28 mouse cellular contexts compared by ENCODE assay signal in the genomic region with DNA sequence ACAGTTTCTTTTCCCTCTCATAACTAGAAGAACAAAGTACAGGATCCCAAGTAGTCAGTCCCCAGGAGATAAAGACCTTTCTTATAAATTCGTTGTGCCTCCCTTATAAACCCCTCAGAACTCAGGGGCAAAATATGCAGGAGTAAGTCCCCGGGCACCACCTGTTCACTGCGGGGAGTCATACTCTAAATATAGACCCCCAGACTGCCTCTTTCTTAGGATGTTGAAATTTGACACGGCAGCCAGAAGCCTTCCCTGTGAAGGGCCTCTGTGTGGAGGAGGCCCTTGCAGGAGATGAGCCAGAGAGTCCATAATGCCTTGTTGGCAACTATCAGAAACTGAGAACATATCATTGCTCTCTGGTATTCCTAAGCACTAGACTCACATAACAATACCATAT. TPM values are rescaled to one million over a fixed set of nuclear protein-coding genes. Genes with fewer than 3 reads are reported as not detected.
DNase-seq lines count a peak whose midpoint lies in the region; ATAC-seq and TF ChIP-seq lines count a peak whose summit lies in the region.
"Had no signal": no experiment of that assay in that cellular context is flagged by ENCODE, and none has a peak within 500 bp of the region (broad histone marks: within the 10 kb centered on the region; RNA-seq: fewer than 3 reads in every experiment).

No protein-coding gene starts in this region.

- no peaks in the 10 kb centered on the region for H3K9me3 ChIP-seq in embryonic facial prominence, embryonic 11.5 days (replicated peaks; ENCODE audit: control insufficient read depth, low read length)
- H3K9me3 ChIP-seq in embryonic facial prominence, embryonic 10.5 days = no peaks in the 10 kb centered on the region
- H3K9me3 ChIP-seq in heart, embryonic 12.5 days (replicated peaks) = no peaks in the 10 kb centered on the region
- H3K9me3 ChIP-seq in limb, embryonic 14.5 days (ENCODE audit: control insufficient read depth, low read length) = no peaks in the 10 kb centered on the region
- H3K9me3 ChIP-seq in limb, embryonic 10.5 days (replicated peaks) = no peaks in the 10 kb centered on the region
- H3K9me3 ChIP-seq: forebrain, embryonic 10.5 days; G1E; hindbrain, embryonic 12.5 days; kidney, embryonic 15.5 days; limb, embryonic 12.5 days; liver, embryonic 13.5 days; megakaryocyte, embryonic 14.5 days; neural tube, embryonic 12.5 days had no signal

- no peak for TF ChIP-seq POLR2A in limb, embryonic 14.5 days (IDR thresholded peaks at IDR 0.05; ENCODE audit: borderline replicate concordance, extremely low read depth, insufficient read depth, insufficient read length)

- no peaks in the 10 kb centered on the region for H3K36me3 ChIP-seq in embryonic facial prominence, embryonic 11.5 days (replicated peaks; ENCODE audit: control insufficient read depth, insufficient read depth, low read depth, low read length)
- no peaks in the 10 kb centered on the region for H3K36me3 ChIP-seq in embryonic facial prominence, embryonic 10.5 days (replicated peaks)
- H3K36me3 ChIP-seq in heart, embryonic 12.5 days = no peaks in the 10 kb centered on the region
- no peaks in the 10 kb centered on the region for H3K36me3 ChIP-seq in limb, embryonic 14.5 days (ENCODE audit: control insufficient read depth, insufficient read depth, low read length)
- no peaks in the 10 kb centered on the region for H3K36me3 ChIP-seq in limb, embryonic 10.5 days
- H3K36me3 ChIP-seq: forebrain, embryonic 10.5 days; G1E; hindbrain, embryonic 12.5 days; kidney, embryonic 15.5 days; limb, embryonic 12.5 days; liver, embryonic 13.5 days; neural tube, embryonic 12.5 days had no signal

- no peak overlapping the region for H3K4me3 ChIP-seq in embryonic facial prominence, embryonic 11.5 days (ENCODE audit: low read depth, low read length)
- no peak overlapping the region for H3K4me3 ChIP-seq in embryonic facial prominence, embryonic 10.5 days
- H3K4me3 ChIP-seq in heart, embryonic 12.5 days = no peak overlapping the region
- H3K4me3 ChIP-seq in limb, embryonic 14.5 days (replicated peaks; ENCODE audit: low read length) = no peak overlapping the region
- H3K4me3 ChIP-seq in limb, embryonic 10.5 days = no peak overlapping the region
- H3K4me3 ChIP-seq: forebrain, embryonic 10.5 days; hindbrain, embryonic 12.5 days; kidney, embryonic 15.5 days; limb, embryonic 12.5 days; liver, embryonic 13.5 days; megakaryocyte, embryonic 14.5 days; neural tube, embryonic 12.5 days had no signal

- H3K4me2 ChIP-seq in embryonic facial prominence, embryonic 11.5 days (ENCODE audit: low read depth, low read length) = no peak overlapping the region
- no peak overlapping the region for H3K4me2 ChIP-seq in heart, embryonic 12.5 days
- no peak overlapping the region for H3K4me2 ChIP-seq in limb, embryonic 14.5 days (replicated peaks; ENCODE audit: low read depth, low read length, severe bottlenecking)
- H3K4me2 ChIP-seq: hindbrain, embryonic 12.5 days; kidney, embryonic 15.5 days; limb, embryonic 12.5 days; liver, embryonic 13.5 days; neural tube, embryonic 12.5 days had no signal

- DNase-seq in embryonic facial prominence, embryonic 11.5 days (ENCODE audit: low spot score) = peak; percentile 10
- DNase-seq in embryonic facial prominence, embryonic 10.5 days (ENCODE audit: low spot score) = no peak
- DNase-seq in heart, adult 18-20 months = no peak
- peak; percentile 14 for DNase-seq in limb, embryonic 14.5 days (ENCODE audit: low spot score)
- DNase-seq in limb, embryonic 10.5 days (ENCODE audit: low spot score) = no peak
- DNase-seq in mesoderm, embryonic 11.5 days (ENCODE audit: low read depth, low spot score) = peak; percentile 31
- DNase-seq in right cerebral cortex, adult 18-20 months = no peak
- DNase-seq: adrenal gland, adult 2 months; cerebellum, adult 2 months; cerebellum, postnatal 25 days; kidney, postnatal 36 days; layer of hippocampus, postnatal 36 days; liver, embryonic 13.5 days; lung, adult 2 months; lung, postnatal 36 days; midbrain, embryonic 14.5 days; right cerebral cortex, postnatal 25 days; thymus, postnatal 36 days had no signal

- peaks cover 2% of the 10 kb centered on the region; the same call in 1 of the 2 replicates for H3K27me3 ChIP-seq in embryonic facial prominence, embryonic 11.5 days (ENCODE audit: control insufficient read depth, insufficient read depth, low read length)
- H3K27me3 ChIP-seq in embryonic facial prominence, embryonic 10.5 days (replicated peaks; ENCODE audit: low read depth, poor library complexity, severe bottlenecking) = peaks cover 83% of the 10 kb centered on the region
- no peaks in the 10 kb centered on the region for H3K27me3 ChIP-seq in heart, embryonic 12.5 days (replicated peaks)
- no peaks in the 10 kb centered on the region for H3K27me3 ChIP-seq in limb, embryonic 14.5 days (ENCODE audit: control insufficient read depth, insufficient read depth, low read length)
- H3K27me3 ChIP-seq in limb, embryonic 10.5 days (ENCODE audit: low read depth, poor library complexity, severe bottlenecking) = peaks cover 88% of the 10 kb centered on the region
- H3K27me3 ChIP-seq: liver, embryonic 13.5 days; neural tube, embryonic 12.5 days had no signal

- no peak overlapping the region for H3K9ac ChIP-seq in embryonic facial prominence, embryonic 11.5 days (replicated peaks; ENCODE audit: low read length)
- no peak overlapping the region for H3K9ac ChIP-seq in heart, embryonic 12.5 days
- no peak overlapping the region for H3K9ac ChIP-seq in limb, embryonic 14.5 days (ENCODE audit: low read depth, low read length, severe bottlenecking)
- H3K9ac ChIP-seq: hindbrain, embryonic 12.5 days; kidney, embryonic 15.5 days; limb, embryonic 12.5 days; liver, embryonic 13.5 days; neural tube, embryonic 12.5 days had no signal

- WGBS in embryonic facial prominence, embryonic 11.5 days = 17% methylated on average over 4 of the region's 4 CpGs
- 28% methylated on average over 4 of the region's 4 CpGs for WGBS in embryonic facial prominence, embryonic 10.5 days
- 25% methylated on average over 4 of the region's 4 CpGs for WGBS in heart, embryonic 12.5 days
- WGBS in limb, embryonic 14.5 days = 26% methylated on average over 4 of the region's 4 CpGs
- 28% methylated on average over 4 of the region's 4 CpGs for WGBS in limb, embryonic 10.5 days

- no peaks in the 10 kb centered on the region for H3K4me1 ChIP-seq in embryonic facial prominence, embryonic 11.5 days (ENCODE audit: control insufficient read depth, insufficient read depth, low read length)
- peaks cover 11% of the 10 kb centered on the region for H3K4me1 ChIP-seq in embryonic facial prominence, embryonic 10.5 days
- H3K4me1 ChIP-seq in heart, embryonic 12.5 days (replicated peaks) = peaks cover 13% of the 10 kb centered on the region
- peaks cover 2% of the 10 kb centered on the region; the same call in 1 of the 2 replicates for H3K4me1 ChIP-seq in limb, embryonic 14.5 days (ENCODE audit: control insufficient read depth, insufficient read depth, low read length)
- H3K4me1 ChIP-seq in limb, embryonic 10.5 days = peaks cover 14% of the 10 kb centered on the region
- H3K4me1 ChIP-seq: neural tube, embryonic 12.5 days had no signal

- no peak overlapping the region for H3K27ac ChIP-seq in embryonic facial prominence, embryonic 11.5 days (replicated peaks; ENCODE audit: low read depth, low read length)
- H3K27ac ChIP-seq in embryonic facial prominence, embryonic 10.5 days (replicated peaks) = no peak overlapping the region
- peak overlapping the region; percentile 62 for H3K27ac ChIP-seq in heart, embryonic 12.5 days (ENCODE audit: poor library complexity, severe bottlenecking)
- H3K27ac ChIP-seq in limb, embryonic 14.5 days (replicated peaks; ENCODE audit: low read depth, low read length) = no peak overlapping the region
- H3K27ac ChIP-seq in limb, embryonic 10.5 days = no peak overlapping the region
- H3K27ac ChIP-seq: forebrain, embryonic 10.5 days; hindbrain, embryonic 12.5 days; kidney, embryonic 15.5 days; limb, embryonic 12.5 days; liver, embryonic 13.5 days; neural tube, embryonic 12.5 days had no signal

- no peak for ATAC-seq in embryonic facial prominence, embryonic 11.5 days (replicated peaks; ENCODE audit: insufficient number of reproducible peaks, low FRiP score, low TSS enrichment, low read depth)
- no peak for ATAC-seq in heart, embryonic 12.5 days (ENCODE audit: insufficient number of reproducible peaks, low FRiP score)
- no peak for ATAC-seq in limb, embryonic 14.5 days (ENCODE audit: low FRiP score, low read depth)
- ATAC-seq: forebrain, embryonic 16.5 days; intestine, postnatal 0 days had no signal

RNA-seq across cellular contexts. Expression of gene Armcx6, which starts 1.4 kb away (rescaled TPM):
- 20.5 and 20.8 TPM in 2 replicates for polyA plus RNA-seq in embryonic facial prominence, embryonic 11.5 days (2014; fragmentation: Nextera tagmentation; extraction: Ambion mirVana)
- 16.1 and 19.1 TPM in 2 replicates for polyA plus RNA-seq in embryonic facial prominence, embryonic 10.5 days (2016; fragmentation: Nextera tagmentation; extraction: Ambion mirVana)
- polyA plus RNA-seq in heart, embryonic 12.5 days (2016; fragmentation: Nextera tagmentation; extraction: Ambion mirVana) = 18.9 and 23.2 TPM in 2 replicates
- total RNA-seq in heart, adult 18-20 months (2021) = 1 to 10 TPM in 1 of 2 experiments, under 1 TPM in 1; 0.87 to 1.1 TPM
- 35.4 and 49.3 TPM in 2 replicates for polyA plus RNA-seq in limb, embryonic 14.5 days (2012; rRNA removed)
- polyA plus RNA-seq in limb, embryonic 14.5 days (2014; fragmentation: Nextera tagmentation; extraction: Ambion mirVana) = 34.5 and 37.8 TPM in 2 replicates
- polyA plus RNA-seq in limb, embryonic 10.5 days (2016; fragmentation: Nextera tagmentation; extraction: Ambion mirVana) = 16.4 and 21.7 TPM in 2 replicates

RNA-seq across cellular contexts. Expression of gene Armcx3, which starts 3.8 kb away (rescaled TPM):
- 66.4 and 70.5 TPM in 2 replicates for polyA plus RNA-seq in embryonic facial prominence, embryonic 11.5 days (2014; fragmentation: Nextera tagmentation; extraction: Ambion mirVana)
- 47.5 and 51.4 TPM in 2 replicates for polyA plus RNA-seq in embryonic facial prominence, embryonic 10.5 days (2016; fragmentation: Nextera tagmentation; extraction: Ambion mirVana)
- polyA plus RNA-seq in heart, embryonic 12.5 days (2016; fragmentation: Nextera tagmentation; extraction: Ambion mirVana) = 98.1 and 98.3 TPM in 2 replicates
- total RNA-seq in heart, adult 18-20 months (2021) = 10 to 100 TPM; 13.8 to 14.8 TPM
- 56.8 and 70.2 TPM in 2 replicates for polyA plus RNA-seq in limb, embryonic 14.5 days (2012; rRNA removed)
- polyA plus RNA-seq in limb, embryonic 14.5 days (2014; fragmentation: Nextera tagmentation; extraction: Ambion mirVana) = 89.1 and 93.9 TPM in 2 replicates
- polyA plus RNA-seq in limb, embryonic 10.5 days (2016; fragmentation: Nextera tagmentation; extraction: Ambion mirVana) = 35.4 and 47.4 TPM in 2 replicates

RNA-seq across cellular contexts. Expression of gene Armcx1, which starts 34.8 kb away (rescaled TPM):
- 47.0 and 55.1 TPM in 2 replicates for polyA plus RNA-seq in embryonic facial prominence, embryonic 11.5 days (2014; fragmentation: Nextera tagmentation; extraction: Ambion mirVana)
- polyA plus RNA-seq in embryonic facial prominence, embryonic 10.5 days (2016; fragmentation: Nextera tagmentation; extraction: Ambion mirVana) = 46.9 and 50.0 TPM in 2 replicates
- polyA plus RNA-seq in heart, embryonic 12.5 days (2016; fragmentation: Nextera tagmentation; extraction: Ambion mirVana) = 47.2 and 50.3 TPM in 2 replicates
- total RNA-seq in heart, adult 18-20 months (2021) = 1 to 10 TPM; 4.2 to 5.7 TPM
- polyA plus RNA-seq in limb, embryonic 14.5 days (2012; rRNA removed) = 44.7 and 74.6 TPM in 2 replicates
- polyA plus RNA-seq in limb, embryonic 14.5 days (2014; fragmentation: Nextera tagmentation; extraction: Ambion mirVana) = 50.3 and 55.5 TPM in 2 replicates
- 30.7 and 44.3 TPM in 2 replicates for polyA plus RNA-seq in limb, embryonic 10.5 days (2016; fragmentation: Nextera tagmentation; extraction: Ambion mirVana)

RNA-seq across cellular contexts. Expression of gene Armcx2, which starts 56.4 kb away (rescaled TPM):
- 83.9 and 85.7 TPM in 2 replicates for polyA plus RNA-seq in embryonic facial prominence, embryonic 11.5 days (2014; fragmentation: Nextera tagmentation; extraction: Ambion mirVana)
- polyA plus RNA-seq in embryonic facial prominence, embryonic 10.5 days (2016; fragmentation: Nextera tagmentation; extraction: Ambion mirVana) = 79.7 and 80.8 TPM in 2 replicates
- polyA plus RNA-seq in heart, embryonic 12.5 days (2016; fragmentation: Nextera tagmentation; extraction: Ambion mirVana) = 67.0 and 69.1 TPM in 2 replicates
- total RNA-seq in heart, adult 18-20 months (2021) = 1 to 10 TPM; 6.4 to 6.7 TPM
- polyA plus RNA-seq in limb, embryonic 14.5 days (2012; rRNA removed) = 92.5 and 93.3 TPM in 2 replicates
- polyA plus RNA-seq in limb, embryonic 14.5 days (2014; fragmentation: Nextera tagmentation; extraction: Ambion mirVana) = 83.8 and 86.0 TPM in 2 replicates
- polyA plus RNA-seq in limb, embryonic 10.5 days (2016; fragmentation: Nextera tagmentation; extraction: Ambion mirVana) = 69.2 and 79.6 TPM in 2 replicates

Comparison
In these comparisons a context has a peak if more than half of its experiments do, and no peak if none do; other contexts are left out.
1. DNase-seq: peak in embryonic facial prominence, embryonic 11.5 days (single experiment), limb, embryonic 14.5 days (single experiment) and mesoderm, embryonic 11.5 days (single experiment); none in embryonic facial prominence, embryonic 10.5 days (single experiment), heart, adult 18-20 months (0 of 2), limb, embryonic 10.5 days (single experiment) and right cerebral cortex, adult 18-20 months (single experiment).